Mouse (Mus musculus) T-helper 2 cell (primary cell): ENCODE data around the gene Rbm4.
"Not testable (repeated sequence)": the region's sequence is repeated elsewhere in the genome, so short reads cannot be mapped to it uniquely, and the experiment has no call there.

ENCODE experiments used
- in situ Hi-C: fragments of 300-600 bp; cut with MboI, MseI; formaldehyde crosslinking; loops from one replicate; pipeline ENCODE4 v1.15.1; 2025; ENCODE audit warnings: high pct_unique_total_duplicates

The Rbm4 gene

GRCm38 (mm10) chr19:4799083-4799482 lies 5.4 kb upstream of the Rbm4 start:
- in situ Hi-C loops, result no loop called here

GRCm38 (mm10) chr19:4797846-4798245 lies 4.1 kb upstream of the Rbm4 start:
- in situ Hi-C loops, result no loop called here

GRCm38 (mm10) chr19:4795929-4796328 lies 2.2 kb upstream of the Rbm4 start:
- in situ Hi-C loops, result no loop called here

GRCm38 (mm10) chr19:4793281-4793830 lies 345 bp downstream of the Rbm4 start:
- in situ Hi-C loops, result no loop called here

DNA sequence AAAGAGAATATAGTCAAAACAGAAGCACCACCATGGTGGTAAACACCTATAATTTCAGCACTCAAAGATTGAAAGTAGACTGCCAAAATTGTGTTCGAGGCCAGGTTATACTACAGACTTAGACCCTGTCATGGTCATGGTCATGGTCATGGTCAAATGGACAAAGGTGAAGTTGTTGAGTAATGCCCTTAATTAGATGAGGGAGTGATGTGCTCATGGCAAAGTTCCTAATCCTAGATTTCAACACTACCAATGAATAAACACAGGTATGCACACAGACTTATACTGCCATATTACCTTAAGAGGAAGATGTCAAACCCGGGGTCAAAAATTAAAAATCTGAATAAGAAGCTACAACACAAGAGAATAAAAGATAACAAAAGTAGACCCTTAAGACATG lies 7.4 kb downstream of the Rbm4 start:
- in situ Hi-C loops, result no loop called here

- in situ Hi-C loops, result no loop called here
These were observed 8.5 kb downstream of the Rbm4 start for GRCm38 (mm10) chr19:4785206-4785605.

- in situ Hi-C loops, result no loop called here
These were observed 10.8 kb downstream of the Rbm4 start for GRCm38 (mm10) chr19:4782891-4783290.

- in situ Hi-C loops, result no loop called here
These were observed 20.9 kb downstream of the Rbm4 start for GRCm38 (mm10) chr19:4772785-4773184.

- in situ Hi-C loops, result no loop called here
These were observed 26.1 kb downstream of the Rbm4 start for GRCm38 (mm10) chr19:4767507-4768148.

- in situ Hi-C loops, result no loop called here
These were observed 30.8 kb downstream of the Rbm4 start for GRCm38 (mm10) chr19:4762876-4763275.

GRCm38 (mm10) chr19:4760544-4760943 lies 33.2 kb downstream of the Rbm4 start:
- in situ Hi-C loops, result not testable (repeated sequence)

DNA sequence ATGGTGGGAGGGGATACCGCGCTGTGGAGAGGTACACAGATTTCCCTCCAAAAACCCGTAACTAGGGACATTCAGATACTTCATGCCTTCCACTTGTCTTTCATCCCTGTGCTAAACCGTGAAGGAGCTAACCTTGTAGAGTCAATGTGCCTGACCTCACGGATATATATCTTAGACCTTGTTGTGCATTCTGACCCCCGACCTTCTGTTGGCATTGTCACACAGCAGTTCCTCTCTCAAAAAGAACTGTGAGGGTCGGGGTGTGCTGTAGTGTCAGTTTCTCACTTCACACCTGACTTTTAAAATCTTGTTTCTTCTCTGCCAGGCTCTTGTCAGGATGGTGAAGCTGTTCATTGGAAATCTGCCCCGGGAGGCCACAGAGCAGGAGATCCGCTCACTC lies 36.8 kb downstream of the Rbm4 start:
- in situ Hi-C loops, result loop anchor here (5.0 kb wide), 1 partner anchor 215 kb away; no protein-coding TSS in a partner anchor

DNA sequence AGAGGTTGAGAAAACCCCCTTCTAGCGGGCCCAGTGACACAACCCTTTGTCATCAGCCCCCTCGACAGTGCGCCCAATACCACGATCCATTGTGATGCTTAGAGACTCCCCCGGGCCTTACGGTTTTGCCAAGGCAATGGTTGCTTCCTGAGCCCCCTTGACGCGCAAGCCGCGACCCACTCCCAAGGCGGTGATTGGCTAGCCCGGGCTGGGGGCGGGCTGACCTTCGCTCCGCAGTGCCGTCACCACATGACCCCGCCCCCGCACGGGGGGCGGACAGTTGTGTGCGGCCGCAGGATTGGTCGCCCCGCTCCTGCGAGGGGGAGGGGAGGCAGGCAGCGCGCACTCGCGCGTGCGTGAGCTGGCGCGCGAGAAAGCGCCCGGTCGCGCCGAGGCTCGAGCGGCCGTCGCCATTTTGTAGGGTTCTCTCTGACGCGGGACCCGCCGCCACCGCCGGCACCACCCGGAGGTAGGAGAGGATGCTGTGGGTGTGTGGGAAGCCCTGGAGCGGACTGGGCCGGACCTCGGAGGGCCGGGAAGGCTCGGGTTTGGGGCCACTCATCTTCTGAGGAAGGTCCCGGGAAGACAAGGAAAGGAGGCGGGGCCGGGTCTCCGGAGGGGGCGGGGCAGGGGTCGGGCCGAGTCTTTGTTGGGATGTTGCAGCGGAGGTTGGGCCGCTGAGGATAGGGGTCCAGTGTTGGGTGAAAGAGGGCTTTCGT lies 37.3 kb downstream of the Rbm4 start, which contains the start of gene Rbm4b:
Gene Rbm4b (plus strand): TSS at position 305 of the 719 bp plus-strand sequence.
- in situ Hi-C loops, result loop anchor here (5.0 kb wide), 1 partner anchor 216 kb away; no protein-coding TSS in a partner anchor

GRCm38 (mm10) chr19:4755565-4756192 lies 38.0 kb downstream of the Rbm4 start:
- in situ Hi-C loops, result loop anchor here (5.0 kb wide), 1 partner anchor 217 kb away; no protein-coding TSS in a partner anchor

- in situ Hi-C loops, result no loop called here
These were observed 43.7 kb downstream of the Rbm4 start for GRCm38 (mm10) chr19:4749975-4750374.

DNA sequence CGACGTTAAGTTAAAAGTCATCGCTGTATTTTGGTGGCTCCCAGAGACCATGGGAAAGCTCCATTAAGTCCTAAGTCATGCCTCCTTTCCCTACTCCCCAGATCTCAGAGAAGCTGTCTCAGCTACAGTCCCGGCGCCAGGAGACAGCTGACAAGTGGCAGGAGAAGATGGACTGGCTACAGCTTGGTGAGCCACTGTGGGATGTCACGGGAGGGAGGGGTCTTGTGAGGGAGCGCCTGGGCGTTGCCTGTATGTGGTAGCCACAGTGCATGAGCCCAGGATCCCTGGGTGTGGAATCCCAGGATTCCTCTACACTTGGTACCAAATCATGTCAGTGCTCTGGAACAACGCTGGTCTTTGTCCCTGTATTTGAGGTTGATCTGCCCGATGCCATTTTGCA lies 45.2 kb downstream of the Rbm4 start:
- in situ Hi-C loops, result no loop called here

GRCm38 (mm10) chr19:4747631-4748312 lies 45.9 kb downstream of the Rbm4 start:
- in situ Hi-C loops, result no loop called here

DNA sequence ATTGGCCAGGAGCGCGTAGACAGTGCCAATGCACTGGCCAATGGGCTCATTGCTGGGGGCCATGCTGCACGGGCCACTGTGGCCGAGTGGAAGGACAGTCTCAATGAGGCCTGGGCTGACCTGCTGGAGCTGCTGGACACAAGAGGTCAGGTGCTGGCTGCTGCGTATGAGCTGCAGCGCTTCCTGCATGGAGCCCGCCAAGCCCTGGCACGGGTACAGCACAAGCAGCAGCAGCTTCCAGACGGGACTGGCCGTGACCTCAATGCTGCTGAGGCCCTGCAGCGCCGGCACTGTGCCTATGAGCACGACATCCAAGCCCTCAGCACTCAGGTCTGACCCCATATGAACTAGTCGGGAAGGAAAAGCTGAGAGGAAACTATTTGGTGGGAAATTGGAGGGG lies 47.1 kb downstream of the Rbm4 start:
- in situ Hi-C loops, result no loop called here

DNA sequence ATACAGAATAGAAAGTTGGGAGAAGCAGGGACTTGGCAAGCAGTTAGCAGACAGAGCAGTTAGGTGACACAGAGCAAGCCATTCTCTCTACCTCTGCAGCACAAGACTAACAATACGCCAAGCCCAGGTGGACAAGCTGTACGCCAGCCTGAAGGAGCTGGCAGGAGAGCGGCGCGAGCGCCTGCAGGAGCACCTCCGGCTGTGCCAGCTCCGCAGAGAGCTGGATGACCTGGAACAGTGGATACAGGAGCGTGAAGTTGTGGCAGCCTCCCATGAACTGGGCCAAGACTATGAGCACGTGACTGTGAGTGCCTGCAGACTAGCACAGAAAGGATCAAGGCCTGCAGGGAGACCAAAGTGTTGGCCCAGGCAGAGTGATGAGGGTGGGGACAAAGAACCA lies 48.0 kb downstream of the Rbm4 start:
- in situ Hi-C loops, result no loop called here

GRCm38 (mm10) chr19:4745057-4745456 lies 48.6 kb downstream of the Rbm4 start:
- in situ Hi-C loops, result no loop called here

DNA sequence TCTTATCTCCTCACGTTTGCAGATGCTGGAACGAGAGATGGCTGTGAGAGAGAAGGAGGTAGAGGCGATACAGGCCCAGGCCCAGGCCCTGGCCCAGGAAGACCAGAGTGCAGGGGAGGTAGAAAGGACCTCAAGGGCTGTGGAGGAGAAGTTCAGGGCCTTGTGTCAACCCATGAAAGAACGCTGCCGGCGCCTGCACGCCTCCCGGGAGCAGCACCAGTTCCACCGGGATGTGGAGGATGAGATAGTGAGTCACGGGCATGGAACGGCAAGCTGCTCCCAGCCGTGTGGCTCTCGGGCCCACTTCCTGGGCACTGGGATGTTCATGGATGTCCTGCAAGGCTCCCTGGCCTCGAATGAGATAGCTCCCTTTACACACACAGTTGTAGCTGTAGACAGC lies 49.7 kb downstream of the Rbm4 start:
- in situ Hi-C loops, result loop anchor here (5.0 kb wide), 1 partner anchor 92 kb away; no protein-coding TSS in a partner anchor

DNA sequence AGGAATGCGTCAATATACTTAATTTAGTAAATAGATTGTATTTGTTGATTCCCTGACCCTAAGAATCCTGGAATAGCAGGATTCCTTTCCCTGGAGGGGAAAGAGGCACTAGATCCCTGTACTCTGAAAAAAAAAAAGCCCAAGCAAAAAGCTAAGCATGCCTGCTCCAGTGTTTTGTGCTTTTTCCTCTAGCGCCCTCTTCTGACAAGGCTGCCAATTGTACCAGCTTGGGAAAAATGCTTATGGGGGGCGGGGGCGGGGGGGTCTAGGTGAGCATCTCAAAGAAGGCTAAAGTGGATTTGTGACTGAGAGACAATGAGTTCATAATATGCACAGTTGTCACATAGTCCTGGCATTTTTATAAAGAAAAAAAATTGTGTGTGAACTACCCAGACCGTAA lies 50.2 kb downstream of the Rbm4 start:
- in situ Hi-C loops, result loop anchor here (5.0 kb wide), 1 partner anchor 91 kb away; no protein-coding TSS in a partner anchor
